Mouse (Mus musculus) liver, embryonic 12.5 days (tissue): ENCODE data around the gene Cdkal1. TPM values are rescaled to one million over a fixed set of nuclear protein-coding genes. Genes with fewer than 3 reads are reported as not detected.

ENCODE experiments used
- ATAC-seq: fragments of 200-750 bp; cut with Nextera tagmentation; 2 replicates; pipeline ENCODE4 v1.8.0; 2017; ENCODE audit warnings: moderate number of reproducible peaks, mild to moderate bottlenecking, moderate library complexity
- H3K27ac ChIP-seq: fragments of 300-500 bp; sonication (generic); 2 replicates; pipeline ENCODE4 v1.5.1; 2016; ENCODE audit warnings: mild to moderate bottlenecking
- H3K27me3 ChIP-seq: fragments of 300-500 bp; sonication (generic); replicated peaks from 2 replicates; pipeline ENCODE4 v1.6.1; 2016; ENCODE audit warnings: mild to moderate bottlenecking, moderate library complexity
- H3K36me3 ChIP-seq: fragments of 300-500 bp; sonication (generic); 2 replicates; pipeline ENCODE4 v1.6.1; 2016; ENCODE audit warnings: mild to moderate bottlenecking, moderate library complexity
- H3K4me1 ChIP-seq: fragments of 300-500 bp; sonication (generic); 2 replicates; pipeline ENCODE4 v1.6.1; 2016
- H3K4me2 ChIP-seq: fragments of 300-500 bp; sonication (generic); 2 replicates; pipeline ENCODE4 v1.6.1; 2016; ENCODE audit warnings: mild to moderate bottlenecking, moderate library complexity
- H3K4me3 ChIP-seq: fragments of 300-500 bp; sonication (generic); 2 replicates; pipeline ENCODE4 v1.5.1; 2016; ENCODE audit warnings: mild to moderate bottlenecking, moderate library complexity
- H3K9ac ChIP-seq: fragments of 300-500 bp; sonication (generic); 2 replicates; pipeline ENCODE4 v1.6.1; 2016; ENCODE audit warnings: mild to moderate bottlenecking, moderate library complexity
- H3K9me3 ChIP-seq: fragments of 300-500 bp; sonication (generic); replicated peaks from 2 replicates; pipeline ENCODE4 v1.6.1; 2016; ENCODE audit warnings: mild to moderate bottlenecking, moderate library complexity
- WGBS: fragments of 180-500 bp; shearing (Covaris S2); methylation state at CpG from one replicate; pipeline ENCODE4 v1.1.7; 2016; ENCODE audit not compliant: insufficient replicate concordance; 5-methylcytosine and 5-hydroxymethylcytosine counted together
- polyA plus RNA-seq: library from polyadenylated mRNA; unstranded; fragments of >200 nt; fragmentation: Nextera tagmentation; extraction: Ambion mirVana; gene quantifications from 2 replicates; pipeline ENCODE4 v1.2.1, GENCODE M21; 2016

Cdkal1 gene
- polyA plus RNA-seq, 1 experiment from 2014 or later: 16.0 TPM

- WGBS: 77% methylated on average over 7 of the region's 7 CpGs
- H3K4me2 ChIP-seq: no peak overlapping the region
- peaks cover 25% of the 10 kb centered on the region for H3K4me1 ChIP-seq
- H3K27ac ChIP-seq: no peak overlapping the region
- H3K36me3 ChIP-seq: no peaks in the 10 kb centered on the region
- H3K27me3 ChIP-seq: no peaks in the 10 kb centered on the region
- H3K9ac ChIP-seq: no peak overlapping the region
- no peaks in the 10 kb centered on the region for H3K9me3 ChIP-seq
- ATAC-seq: no peak
- no peak overlapping the region for H3K4me3 ChIP-seq
These were observed 234.6 kb downstream of the Cdkal1 start for GRCm38 (mm10) chr13:29620826-29621225.

DNA sequence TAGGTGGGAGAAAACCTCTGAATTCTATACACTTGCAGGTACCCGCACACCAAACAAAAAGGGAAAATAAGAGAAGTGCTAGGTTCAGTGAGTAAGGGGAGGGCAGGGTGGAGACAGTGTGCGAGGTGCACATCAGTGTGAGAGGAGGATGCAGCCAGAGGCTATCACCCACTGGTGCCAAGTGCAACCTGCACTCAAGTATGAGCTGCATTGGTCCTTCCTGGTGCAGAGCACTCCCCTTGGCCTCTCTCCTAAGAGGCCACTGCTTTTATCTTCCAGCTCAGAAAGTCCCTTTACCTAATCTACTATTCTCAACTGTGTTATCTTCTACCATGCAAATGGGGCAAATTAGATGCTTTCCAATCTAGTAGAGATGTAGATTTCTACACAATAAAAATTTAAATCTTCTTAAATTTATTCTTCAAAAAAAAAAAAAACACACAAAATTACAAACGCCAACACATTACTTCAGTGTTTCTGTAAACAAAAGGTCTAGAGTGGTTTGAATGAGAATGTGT lies 238.8 kb downstream of the Cdkal1 start:
- no peaks in the 10 kb centered on the region for H3K9me3 ChIP-seq
- WGBS: 71% methylated on average over 3 of the region's 3 CpGs
- H3K4me2 ChIP-seq: peak overlapping the region; percentile 33
- H3K4me1 ChIP-seq: peaks cover 28% of the 10 kb centered on the region
- H3K36me3 ChIP-seq: no peaks in the 10 kb centered on the region
- H3K4me3 ChIP-seq: no peak overlapping the region
- no peaks in the 10 kb centered on the region for H3K27me3 ChIP-seq
- ATAC-seq: peak; percentile 92
- H3K27ac ChIP-seq: no peak overlapping the region
- H3K9ac ChIP-seq: no peak overlapping the region

GRCm38 (mm10) chr13:29615987-29616386 lies 239.5 kb downstream of the Cdkal1 start:
- Histone ChIP-seq H3K4me3 (no peak overlapping the region), H3K27ac (no peak overlapping the region), H3K36me3 (no peaks in the 10 kb centered on the region), H3K9ac (no peak overlapping the region), H3K4me1 (peaks cover 28% of the 10 kb centered on the region), H3K4me2 (no peak overlapping the region), H3K9me3 (no peaks in the 10 kb centered on the region), H3K27me3 (no peaks in the 10 kb centered on the region)
- 64% methylated on average over 3 of the region's 3 CpGs for WGBS
- ATAC-seq: 0 out of 2 replicates have a peak, but pooled peaks have one; percentile 25

DNA sequence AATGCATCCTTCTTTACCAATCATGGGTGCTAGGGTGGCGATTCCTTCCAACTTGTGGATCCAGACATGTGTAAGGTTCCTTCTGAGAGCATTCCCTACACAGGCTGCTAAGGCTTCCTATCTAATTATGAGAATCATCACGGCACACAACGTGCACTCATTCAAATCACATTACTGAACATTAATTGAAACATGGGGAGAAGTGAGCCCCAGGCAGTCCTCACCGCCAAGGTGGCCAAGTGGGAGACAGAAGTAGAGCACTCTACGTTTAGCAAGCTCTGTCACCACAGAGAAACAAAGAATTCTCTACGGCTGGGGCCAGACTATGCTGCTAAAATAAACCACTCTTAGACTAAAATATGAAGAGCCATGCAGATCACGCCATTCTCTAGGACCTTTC lies 240.4 kb downstream of the Cdkal1 start:
- H3K27ac ChIP-seq: no peak overlapping the region
- H3K9ac ChIP-seq: no peak overlapping the region
- no peaks in the 10 kb centered on the region for H3K9me3 ChIP-seq
- no peaks in the 10 kb centered on the region for H3K27me3 ChIP-seq
- H3K4me2 ChIP-seq: no peak overlapping the region
- peaks cover 28% of the 10 kb centered on the region for H3K4me1 ChIP-seq
- 79% methylated on average over 7 of the region's 7 CpGs for WGBS
- no peak overlapping the region for H3K4me3 ChIP-seq
- H3K36me3 ChIP-seq: no peaks in the 10 kb centered on the region
- no peak for ATAC-seq

- WGBS: 65% methylated on average over 13 of the region's 13 CpGs
- Histone ChIP-seq H3K4me3 (no peak overlapping the region), H3K4me1 (peaks cover 9% of the 10 kb centered on the region), H3K27ac (no peak overlapping the region), H3K27me3 (no peaks in the 10 kb centered on the region), H3K9me3 (no peaks in the 10 kb centered on the region), H3K9ac (no peak overlapping the region), H3K4me2 (no peak overlapping the region), H3K36me3 (no peaks in the 10 kb centered on the region)
- no peak for ATAC-seq
These were observed 245.2 kb downstream of the Cdkal1 start for GRCm38 (mm10) chr13:29610051-29610931.

GRCm38 (mm10) chr13:29609441-29609840 lies 246.0 kb downstream of the Cdkal1 start:
- no peaks in the 10 kb centered on the region for H3K36me3 ChIP-seq
- no peak overlapping the region for H3K9ac ChIP-seq
- no peak overlapping the region for H3K27ac ChIP-seq
- no peaks in the 10 kb centered on the region for H3K27me3 ChIP-seq
- peaks cover 8% of the 10 kb centered on the region for H3K4me1 ChIP-seq
- no peak overlapping the region for H3K4me3 ChIP-seq
- ATAC-seq: no peak
- no peaks in the 10 kb centered on the region for H3K9me3 ChIP-seq
- H3K4me2 ChIP-seq: no peak overlapping the region
- WGBS: 75% methylated on average over 5 of the region's 5 CpGs

GRCm38 (mm10) chr13:29604241-29604640 lies 251.2 kb downstream of the Cdkal1 start:
- no peak overlapping the region for H3K4me2 ChIP-seq
- no peaks in the 10 kb centered on the region for H3K36me3 ChIP-seq
- no peaks in the 10 kb centered on the region for H3K4me1 ChIP-seq
- no peak overlapping the region for H3K9ac ChIP-seq
- 47% methylated on average over 7 of the region's 7 CpGs for WGBS
- H3K27me3 ChIP-seq: no peaks in the 10 kb centered on the region
- H3K27ac ChIP-seq: no peak overlapping the region
- H3K4me3 ChIP-seq: no peak overlapping the region
- no peak for ATAC-seq
- no peaks in the 10 kb centered on the region for H3K9me3 ChIP-seq

- no peak overlapping the region for H3K27ac ChIP-seq
- H3K9me3 ChIP-seq: no peaks in the 10 kb centered on the region
- no peaks in the 10 kb centered on the region for H3K4me1 ChIP-seq
- no peak overlapping the region for H3K4me2 ChIP-seq
- no peak overlapping the region for H3K4me3 ChIP-seq
- H3K27me3 ChIP-seq: no peaks in the 10 kb centered on the region
- no peak for ATAC-seq
- H3K36me3 ChIP-seq: no peaks in the 10 kb centered on the region
- WGBS: 83% methylated on average over 6 of the region's 6 CpGs
- H3K9ac ChIP-seq: no peak overlapping the region
These were observed 251.9 kb downstream of the Cdkal1 start for GRCm38 (mm10) chr13:29603597-29603996.

- 69% methylated on average over 2 of the region's 2 CpGs for WGBS
- H3K9ac ChIP-seq: no peak overlapping the region
- no peak for ATAC-seq
- no peak overlapping the region for H3K4me2 ChIP-seq
- H3K36me3 ChIP-seq: no peaks in the 10 kb centered on the region
- H3K27ac ChIP-seq: no peak overlapping the region
- H3K9me3 ChIP-seq: no peaks in the 10 kb centered on the region
- no peaks in the 10 kb centered on the region for H3K27me3 ChIP-seq
- no peaks in the 10 kb centered on the region for H3K4me1 ChIP-seq
- H3K4me3 ChIP-seq: no peak overlapping the region
These were observed 254.4 kb downstream of the Cdkal1 start for GRCm38 (mm10) chr13:29601033-29601432.

DNA sequence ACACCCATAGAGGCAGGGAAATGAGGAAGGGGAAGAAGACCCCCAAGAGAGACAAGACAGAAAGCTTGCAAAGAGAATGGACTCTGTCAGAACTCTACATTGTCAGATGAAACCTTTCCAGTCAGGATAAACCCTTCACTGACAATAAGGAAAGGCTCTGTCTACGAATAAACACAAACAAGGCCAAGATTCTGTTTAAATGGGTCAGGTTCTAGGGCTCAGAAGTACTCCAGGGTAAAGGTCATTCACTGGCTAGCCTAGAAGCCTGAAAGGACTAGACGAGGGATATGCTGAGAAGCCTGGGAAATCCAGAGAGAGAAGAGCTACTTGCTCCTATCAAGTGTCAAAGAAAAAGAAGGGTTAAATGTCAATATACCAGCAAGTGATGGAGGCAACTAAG lies 255.8 kb downstream of the Cdkal1 start:
- Histone ChIP-seq H3K27me3 (no peaks in the 10 kb centered on the region), H3K9ac (no peak overlapping the region), H3K4me3 (no peak overlapping the region), H3K4me1 (no peaks in the 10 kb centered on the region), H3K36me3 (no peaks in the 10 kb centered on the region), H3K27ac (no peak overlapping the region), H3K9me3 (no peaks in the 10 kb centered on the region), H3K4me2 (no peak overlapping the region)
- WGBS: 61% methylated on average over 2 of the region's 2 CpGs
- ATAC-seq: no peak

- Histone ChIP-seq H3K4me1 (no peaks in the 10 kb centered on the region), H3K9me3 (peaks cover 6% of the 10 kb centered on the region; the same call in 1 of the 2 replicates), H3K36me3 (0 out of 2 replicates have a peak, but pooled peaks cover 2% of the 10 kb centered on the region), H3K4me2 (no peak overlapping the region), H3K27me3 (no peaks in the 10 kb centered on the region), H3K27ac (no peak overlapping the region), H3K4me3 (no peak overlapping the region), H3K9ac (no peak overlapping the region)
- ATAC-seq: no peak
- 67% methylated on average over 3 of the region's 3 CpGs for WGBS
These were observed 258.7 kb downstream of the Cdkal1 start for GRCm38 (mm10) chr13:29596735-29597134.

- 0 out of 2 replicates have a peak, but pooled peaks cover 2% of the 10 kb centered on the region for H3K36me3 ChIP-seq
- no peak overlapping the region for H3K9ac ChIP-seq
- H3K4me3 ChIP-seq: no peak overlapping the region
- H3K27me3 ChIP-seq: no peaks in the 10 kb centered on the region
- H3K9me3 ChIP-seq: peaks cover 6% of the 10 kb centered on the region; the same call in 1 of the 2 replicates
- no peaks in the 10 kb centered on the region for H3K4me1 ChIP-seq
- no peak overlapping the region for H3K4me2 ChIP-seq
- ATAC-seq: no peak
- H3K27ac ChIP-seq: no peak overlapping the region
- 85% methylated on average over 3 of the region's 3 CpGs for WGBS
These were observed 262.4 kb downstream of the Cdkal1 start for GRCm38 (mm10) chr13:29593096-29593495.
